Mouse (Mus musculus) liver, postnatal 0 days (tissue): Measurements from ENCODE around the gene Spaca9.

Source experiments
- CTCF ChIP-seq: sonication (generic); IDR thresholded peaks from 2 replicates; pipeline ENCODE4 v1.5.1; 2016; ENCODE audit warnings: antibody characterized with exemption, low read depth
- EP300 ChIP-seq: IDR thresholded peaks from 2 replicates; pipeline ENCODE4 v1.6.1; 2016; ENCODE audit warnings: antibody characterized with exemption, low read depth, mild to moderate bottlenecking

DNA sequence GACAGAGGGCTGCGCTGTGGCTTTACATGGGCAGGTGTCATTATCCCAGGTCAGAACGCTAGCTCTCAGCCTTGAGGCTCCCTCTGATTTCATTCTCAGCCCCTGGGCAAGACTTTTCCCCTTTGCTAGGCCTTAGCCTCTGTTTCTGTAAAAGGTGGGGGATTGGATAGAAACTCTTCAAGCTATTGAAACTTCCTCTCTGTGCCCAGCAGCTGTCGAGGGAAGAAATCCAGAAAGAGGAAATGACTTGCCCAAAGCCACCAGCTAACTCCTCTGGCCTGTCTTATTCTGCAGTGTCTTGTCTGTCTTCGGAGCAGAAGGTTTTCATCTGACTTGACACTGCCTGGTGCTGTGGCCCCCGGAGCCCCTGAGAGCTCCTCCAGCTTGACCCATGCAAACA lies 961 bp downstream of the Spaca9 start:
- no peak for TF ChIP-seq EP300
- TF ChIP-seq CTCF: no peak
